Mouse (Mus musculus) fat pad, adult 2 months (tissue): ENCODE measurements around the gene Tmco4.

ENCODE experiments used
- DNase-seq: peaks from one replicate; pipeline ENCODE4 v3.0.0-alpha.2; 2011; ENCODE audit warnings: low read depth, low spot score; ENCODE audit errors: extremely low read depth

Gene Tmco4

GRCm38 (mm10) chr4:139090303-139090940 lies 117.7 kb downstream of the Tmco4 start:
- peak; percentile 100 for DNase-seq

GRCm38 (mm10) chr4:139091066-139091465 lies 118.4 kb downstream of the Tmco4 start:
- DNase-seq, result no peak

GRCm38 (mm10) chr4:139091478-139092355 lies 119.0 kb downstream of the Tmco4 start:
- no peak for DNase-seq

- DNase-seq, result no peak
Observed at GRCm38 (mm10) chr4:139092356-139093195, 119.9 kb downstream of the Tmco4 start, which contains the start of gene Nbl1. TSS of gene Nbl1 (minus strand) at chr4:139092993.

GRCm38 (mm10) chr4:139093196-139093530 lies 120.5 kb downstream of the Tmco4 start:
- no peak for DNase-seq

- no peak for DNase-seq
Observed at GRCm38 (mm10) chr4:139095406-139095805, 122.7 kb downstream of the Tmco4 start.

GRCm38 (mm10) chr4:139096201-139096600 lies 123.5 kb downstream of the Tmco4 start:
- DNase-seq, result no peak

- no peak for DNase-seq
Observed at GRCm38 (mm10) chr4:139100326-139100725, 127.6 kb downstream of the Tmco4 start.

GRCm38 (mm10) chr4:139101546-139101945 lies 128.9 kb downstream of the Tmco4 start:
- no peak for DNase-seq

GRCm38 (mm10) chr4:139105453-139105852 lies 132.8 kb downstream of the Tmco4 start:
- no peak for DNase-seq
